Mouse (Mus musculus): ENCODE measurements around the gene Myh3. TPM values are rescaled to one million over a fixed set of nuclear protein-coding genes. Genes with fewer than 3 reads are reported as not detected.

Gene Myh3
- 0.36 and 0.47 TPM in 2 replicates for polyA plus RNA-seq (2011; ENCODE audit: insufficient read depth, insufficient read length, low read depth, missing spikeins)

DNA sequence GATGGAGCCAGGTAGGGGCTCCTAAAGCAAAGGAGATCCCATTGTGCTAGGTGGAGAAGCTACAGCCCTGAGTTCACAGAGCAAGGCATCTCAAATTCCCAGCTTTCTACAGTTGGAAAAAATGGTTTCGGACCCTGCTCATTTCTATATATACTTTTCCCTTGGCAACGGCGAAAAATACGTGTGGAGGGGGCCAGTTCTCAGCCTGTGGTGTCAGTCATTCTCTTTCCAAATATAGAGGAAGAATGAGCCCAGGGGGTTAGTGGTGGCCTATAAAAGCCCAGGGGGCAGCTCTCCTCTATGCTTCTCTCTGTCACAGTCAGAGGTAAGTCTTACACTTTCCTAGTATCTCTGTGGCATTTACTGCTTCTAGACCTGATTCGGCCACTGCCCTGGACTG lies at the start of gene Myh3:
Gene Myh3 (plus strand): TSS at position 301 of the 400 bp plus-strand sequence.
- Histone ChIP-seq H3K4me1 (ENCODE audit: control insufficient read depth, insufficient read depth, low read length) (no peaks in the 10 kb centered on the region), H3K9ac (ENCODE audit: low read depth, poor library complexity, severe bottlenecking) (no peak within 1 kb of the TSS), H3K27me3 (ENCODE audit: control insufficient read depth, insufficient read depth, low read length, poor library complexity, severe bottlenecking) (no peaks in the 10 kb centered on the region), H3K27ac (ENCODE audit: insufficient read depth, low read length) (no peak within 1 kb of the TSS), H3K4me3 (ENCODE audit: low read depth, low read length) (no peak within 1 kb of the TSS), H3K36me3 (ENCODE audit: control insufficient read depth, insufficient read depth, low read length, poor library complexity, severe bottlenecking) (no peaks in the 10 kb centered on the region), H3K9me3 (replicated peaks; ENCODE audit: control insufficient read depth, insufficient read depth, low read length, poor library complexity, severe bottlenecking) (no peaks in the 10 kb centered on the region)
- TF ChIP-seq EP300 (IDR thresholded peaks at IDR 0.05; ENCODE audit: insufficient read depth, low read depth, low read length): no peak
- no peak for TF ChIP-seq CTCF (IDR thresholded peaks at IDR 0.05; ENCODE audit: low read depth, low read length)
- TF ChIP-seq POLR2A (IDR thresholded peaks at IDR 0.05; ENCODE audit: insufficient read depth, low read length): no peak

DNA sequence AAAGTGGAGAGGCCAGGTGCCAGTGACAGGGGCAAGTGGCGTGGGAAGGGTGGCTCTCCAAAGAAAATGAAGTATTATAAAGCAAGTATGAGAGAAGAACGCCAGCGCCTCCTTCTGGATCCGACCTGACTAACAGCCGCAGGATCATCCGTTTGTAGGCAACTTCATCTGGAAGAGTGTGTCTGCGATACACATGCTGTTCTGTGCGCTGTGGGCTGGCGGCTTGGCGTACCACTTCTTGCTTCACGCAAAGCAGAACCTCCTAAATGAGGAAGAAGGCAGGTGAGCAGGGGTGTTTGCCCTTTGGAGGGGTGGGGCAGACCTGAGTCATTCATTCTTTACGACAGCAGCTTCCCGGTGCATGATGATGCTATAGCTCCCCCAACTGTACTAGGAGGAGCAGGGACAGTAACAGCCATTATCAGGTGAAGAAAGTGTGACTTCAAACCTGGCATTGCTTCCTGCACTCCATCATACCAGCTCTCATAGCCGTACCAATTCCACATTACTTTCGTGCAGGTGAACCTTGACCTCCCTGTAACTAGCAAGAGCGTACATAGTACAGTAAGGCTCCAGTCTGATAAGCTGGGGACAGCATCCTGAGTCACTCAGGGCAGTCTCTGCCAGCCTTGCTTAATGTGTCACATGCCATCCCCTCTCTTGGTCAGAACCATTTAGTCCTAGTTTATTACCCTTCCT lies 47.0 kb upstream of the Myh3 start:
- Histone ChIP-seq H3K4me1 (ENCODE audit: control insufficient read depth, insufficient read depth, low read length) (no peaks in the 10 kb centered on the region), H3K9ac (ENCODE audit: low read depth, poor library complexity, severe bottlenecking) (no peak overlapping the region), H3K27ac (ENCODE audit: insufficient read depth, low read length) (no peak overlapping the region), H3K9me3 (replicated peaks; ENCODE audit: control insufficient read depth, insufficient read depth, low read length, poor library complexity, severe bottlenecking) (no peaks in the 10 kb centered on the region), H3K4me3 (ENCODE audit: low read depth, low read length) (0 out of 2 replicates have a peak overlapping the region, but pooled peaks have one; percentile 1), H3K27me3 (ENCODE audit: control insufficient read depth, insufficient read depth, low read length, poor library complexity, severe bottlenecking) (no peaks in the 10 kb centered on the region), H3K36me3 (ENCODE audit: control insufficient read depth, insufficient read depth, low read length, poor library complexity, severe bottlenecking) (no peaks in the 10 kb centered on the region)
- TF ChIP-seq CTCF (IDR thresholded peaks at IDR 0.05; ENCODE audit: low read depth, low read length) (peak; percentile 50), EP300 (IDR thresholded peaks at IDR 0.05; ENCODE audit: insufficient read depth, low read depth, low read length) (no peak), POLR2A (IDR thresholded peaks at IDR 0.05; ENCODE audit: insufficient read depth, low read length) (no peak)

DNA sequence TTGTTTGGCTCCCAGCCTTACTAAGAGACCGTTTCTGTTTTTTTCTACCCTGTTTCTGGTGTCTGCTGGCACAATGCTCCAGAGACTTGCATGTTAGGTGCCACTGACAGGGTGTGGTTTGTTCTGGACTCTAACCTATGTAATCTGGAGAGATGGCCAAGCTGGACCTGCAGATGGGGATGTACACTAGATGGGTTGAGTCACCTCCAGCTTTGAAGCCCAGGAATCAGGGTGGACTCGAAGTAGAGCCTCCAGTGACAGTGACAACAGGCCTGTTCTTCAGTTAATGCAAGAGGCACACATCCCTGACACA lies 46.5 kb upstream of the Myh3 start:
- Histone ChIP-seq H3K4me1 (ENCODE audit: control insufficient read depth, insufficient read depth, low read length) (no peaks in the 10 kb centered on the region), H3K4me3 (ENCODE audit: low read depth, low read length) (no peak overlapping the region), H3K9ac (ENCODE audit: low read depth, poor library complexity, severe bottlenecking) (no peak overlapping the region), H3K36me3 (ENCODE audit: control insufficient read depth, insufficient read depth, low read length, poor library complexity, severe bottlenecking) (no peaks in the 10 kb centered on the region), H3K9me3 (replicated peaks; ENCODE audit: control insufficient read depth, insufficient read depth, low read length, poor library complexity, severe bottlenecking) (no peaks in the 10 kb centered on the region), H3K27ac (ENCODE audit: insufficient read depth, low read length) (no peak overlapping the region), H3K27me3 (ENCODE audit: control insufficient read depth, insufficient read depth, low read length, poor library complexity, severe bottlenecking) (no peaks in the 10 kb centered on the region)
- TF ChIP-seq CTCF (IDR thresholded peaks at IDR 0.05; ENCODE audit: low read depth, low read length): no peak
- no peak for TF ChIP-seq EP300 (IDR thresholded peaks at IDR 0.05; ENCODE audit: insufficient read depth, low read depth, low read length)
- TF ChIP-seq POLR2A (IDR thresholded peaks at IDR 0.05; ENCODE audit: insufficient read depth, low read length): no peak

DNA sequence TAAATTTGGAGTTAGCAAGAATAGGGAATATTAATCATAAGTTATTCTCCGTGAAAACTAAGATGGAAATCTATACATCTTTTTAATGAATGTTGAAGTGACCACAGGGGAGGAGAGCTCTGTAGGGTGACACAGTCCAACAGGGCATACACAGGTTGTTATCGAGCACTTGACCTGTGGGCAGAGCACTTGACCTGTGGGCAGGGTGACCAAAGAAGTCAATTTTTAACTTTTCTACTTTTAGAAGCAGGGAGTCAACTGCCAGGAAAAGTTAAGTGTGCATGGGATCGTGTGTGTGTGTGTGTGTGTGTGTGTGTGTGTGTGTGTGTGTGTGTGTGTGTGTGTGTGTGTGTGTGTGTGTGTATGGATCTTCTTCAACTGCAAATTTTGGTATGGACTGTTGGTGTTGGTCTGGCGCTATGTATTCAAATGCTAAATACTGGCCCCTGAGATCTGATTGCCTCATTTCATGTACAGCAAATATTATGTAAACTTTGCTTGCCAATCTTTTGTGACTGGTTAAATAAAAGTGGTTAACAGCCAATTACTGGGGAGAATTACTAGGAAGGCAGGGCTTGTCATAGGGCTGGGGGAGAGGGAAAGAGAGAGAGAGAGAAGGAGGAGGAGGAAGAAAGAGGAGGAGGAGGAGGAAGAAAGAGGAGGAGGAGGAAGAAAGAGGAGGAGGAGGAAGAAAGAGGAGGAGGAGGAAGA lies 43.2 kb upstream of the Myh3 start:
- Histone ChIP-seq H3K9me3 (replicated peaks; ENCODE audit: control insufficient read depth, insufficient read depth, low read length, poor library complexity, severe bottlenecking) (no peaks in the 10 kb centered on the region), H3K4me3 (ENCODE audit: low read depth, low read length) (no peak overlapping the region), H3K36me3 (ENCODE audit: control insufficient read depth, insufficient read depth, low read length, poor library complexity, severe bottlenecking) (0 out of 2 replicates have a peak, but pooled peaks cover 9% of the 10 kb centered on the region), H3K4me1 (ENCODE audit: control insufficient read depth, insufficient read depth, low read length) (no peaks in the 10 kb centered on the region), H3K27me3 (ENCODE audit: control insufficient read depth, insufficient read depth, low read length, poor library complexity, severe bottlenecking) (no peaks in the 10 kb centered on the region), H3K9ac (ENCODE audit: low read depth, poor library complexity, severe bottlenecking) (no peak overlapping the region), H3K27ac (ENCODE audit: insufficient read depth, low read length) (no peak overlapping the region)
- TF ChIP-seq POLR2A (IDR thresholded peaks at IDR 0.05; ENCODE audit: insufficient read depth, low read length): no peak
- no peak for TF ChIP-seq CTCF (IDR thresholded peaks at IDR 0.05; ENCODE audit: low read depth, low read length)
- TF ChIP-seq EP300 (IDR thresholded peaks at IDR 0.05; ENCODE audit: insufficient read depth, low read depth, low read length): no peak

DNA sequence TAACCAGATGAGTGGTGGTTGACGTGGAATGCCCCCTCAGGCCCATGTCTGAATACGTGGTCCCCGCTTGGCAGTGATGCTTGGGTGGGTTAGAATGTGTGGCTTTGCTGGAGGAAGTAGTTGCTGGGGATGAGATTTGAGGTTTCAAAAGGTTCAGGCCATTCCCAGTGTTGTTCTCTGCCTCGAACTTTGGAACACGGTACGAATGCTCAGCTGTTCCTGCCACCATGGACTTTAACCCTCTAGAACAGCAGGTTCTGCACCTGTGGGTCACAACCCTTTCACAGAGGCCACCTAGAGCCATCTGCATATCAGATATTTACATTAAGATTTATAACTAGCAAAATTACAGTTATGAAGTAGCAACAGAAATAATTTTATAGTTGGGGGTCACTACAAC lies 41.9 kb upstream of the Myh3 start:
- Histone ChIP-seq H3K36me3 (ENCODE audit: control insufficient read depth, insufficient read depth, low read length, poor library complexity, severe bottlenecking) (peaks cover 21% of the 10 kb centered on the region), H3K27me3 (ENCODE audit: control insufficient read depth, insufficient read depth, low read length, poor library complexity, severe bottlenecking) (no peaks in the 10 kb centered on the region)

DNA sequence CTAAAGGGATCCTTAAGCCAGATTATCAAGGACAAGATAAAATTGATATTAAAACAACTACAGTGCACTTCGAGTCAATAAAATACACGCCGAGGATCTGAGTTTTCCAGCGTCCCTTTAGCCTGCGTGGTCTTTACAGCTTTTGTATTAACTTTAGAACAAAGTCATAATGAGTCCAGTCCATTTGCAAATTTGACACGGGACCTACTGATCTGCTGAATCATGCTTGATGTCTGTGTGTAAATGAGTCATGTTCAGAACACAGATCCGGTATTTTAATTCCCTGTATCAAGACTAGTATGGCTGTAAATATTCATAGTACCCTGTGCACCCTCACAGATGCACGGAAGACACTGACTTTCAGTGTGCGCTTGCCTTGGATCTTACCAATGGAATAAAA lies 41.2 kb upstream of the Myh3 start:
- Histone ChIP-seq H3K9me3 (replicated peaks; ENCODE audit: control insufficient read depth, insufficient read depth, low read length, poor library complexity, severe bottlenecking) (no peaks in the 10 kb centered on the region), H3K27ac (ENCODE audit: insufficient read depth, low read length) (no peak overlapping the region), H3K4me3 (ENCODE audit: low read depth, low read length) (no peak overlapping the region), H3K9ac (ENCODE audit: low read depth, poor library complexity, severe bottlenecking) (no peak overlapping the region), H3K27me3 (ENCODE audit: control insufficient read depth, insufficient read depth, low read length, poor library complexity, severe bottlenecking) (no peaks in the 10 kb centered on the region), H3K4me1 (ENCODE audit: control insufficient read depth, insufficient read depth, low read length) (no peaks in the 10 kb centered on the region), H3K36me3 (ENCODE audit: control insufficient read depth, insufficient read depth, low read length, poor library complexity, severe bottlenecking) (peaks cover 27% of the 10 kb centered on the region)
- TF ChIP-seq POLR2A (IDR thresholded peaks at IDR 0.05; ENCODE audit: insufficient read depth, low read length): no peak
- TF ChIP-seq EP300 (IDR thresholded peaks at IDR 0.05; ENCODE audit: insufficient read depth, low read depth, low read length): no peak
- TF ChIP-seq CTCF (IDR thresholded peaks at IDR 0.05; ENCODE audit: low read depth, low read length): no peak

More for the DNA sequence above, 41.9 kb upstream of the Myh3 start:
- TF ChIP-seq POLR2A (IDR thresholded peaks at IDR 0.05; ENCODE audit: insufficient read depth, low read length) (no peak), EP300 (IDR thresholded peaks at IDR 0.05; ENCODE audit: insufficient read depth, low read depth, low read length) (no peak), CTCF (IDR thresholded peaks at IDR 0.05; ENCODE audit: low read depth, low read length) (no peak)
- no peak overlapping the region for H3K4me3 ChIP-seq (ENCODE audit: low read depth, low read length)
- no peaks in the 10 kb centered on the region for H3K4me1 ChIP-seq (ENCODE audit: control insufficient read depth, insufficient read depth, low read length)
- H3K9ac ChIP-seq (ENCODE audit: low read depth, poor library complexity, severe bottlenecking): no peak overlapping the region
- no peaks in the 10 kb centered on the region for H3K9me3 ChIP-seq (replicated peaks; ENCODE audit: control insufficient read depth, insufficient read depth, low read length, poor library complexity, severe bottlenecking)
- H3K27ac ChIP-seq (ENCODE audit: insufficient read depth, low read length): no peak overlapping the region
